Mouse (Mus musculus): ENCODE results near the gene Alg14. TPM values are rescaled to one million over a fixed set of nuclear protein-coding genes. Genes with fewer than 3 reads are reported as not detected.

Alg14 gene
- polyA plus RNA-seq, 1 experiment from 2014 or later, result 39.2 TPM

GRCm38 (mm10) chr3:121290681-121291080, 892 bp upstream of the Alg14 start:
- Histone ChIP-seq H3K27me3 (ENCODE audit: control insufficient read depth, insufficient read depth, low read depth, low read length) (no peaks in the 10 kb centered on the region), H3K9ac (ENCODE audit: low read depth, low read length) (peak overlapping the region; percentile 59), H3K4me3 (ENCODE audit: low read depth, low read length) (peak overlapping the region; percentile 54), H3K9me3 (replicated peaks; ENCODE audit: control insufficient read depth, low read length, poor library complexity, severe bottlenecking) (no peaks in the 10 kb centered on the region), H3K36me3 (ENCODE audit: control insufficient read depth, insufficient read depth, low read length) (no peaks in the 10 kb centered on the region), H3K4me1 (ENCODE audit: control insufficient read depth, insufficient read depth, low read length) (peaks cover 7% of the 10 kb centered on the region), H3K27ac (ENCODE audit: low read length) (no peak overlapping the region), H3K4me2 (ENCODE audit: low read length) (peak overlapping the region; percentile 60)
- ATAC-seq, result no peak
- 82% methylated on average over 8 of the region's 8 CpGs for WGBS

- Histone ChIP-seq H3K4me3 (ENCODE audit: low read depth, low read length) (peak overlapping the region; percentile 54), H3K4me1 (ENCODE audit: control insufficient read depth, insufficient read depth, low read length) (peaks cover 7% of the 10 kb centered on the region), H3K36me3 (ENCODE audit: control insufficient read depth, insufficient read depth, low read length) (no peaks in the 10 kb centered on the region), H3K9me3 (replicated peaks; ENCODE audit: control insufficient read depth, low read length, poor library complexity, severe bottlenecking) (no peaks in the 10 kb centered on the region), H3K4me2 (ENCODE audit: low read length) (peak overlapping the region; percentile 60), H3K27me3 (ENCODE audit: control insufficient read depth, insufficient read depth, low read depth, low read length) (no peaks in the 10 kb centered on the region), H3K27ac (ENCODE audit: low read length) (peak overlapping the region; percentile 89), H3K9ac (ENCODE audit: low read depth, low read length) (peak overlapping the region; percentile 59)
- no peak for ATAC-seq
- 6% methylated on average over 7 of the region's 7 CpGs for WGBS
Observed at GRCm38 (mm10) chr3:121291225-121291559, 381 bp upstream of the Alg14 start.

- H3K9ac ChIP-seq (ENCODE audit: low read depth, low read length), result no peak overlapping the region
- H3K4me2 ChIP-seq (ENCODE audit: low read length), result no peak overlapping the region
- H3K9me3 ChIP-seq (replicated peaks; ENCODE audit: control insufficient read depth, low read length, poor library complexity, severe bottlenecking), result no peaks in the 10 kb centered on the region
- peaks cover 7% of the 10 kb centered on the region for H3K4me1 ChIP-seq (ENCODE audit: control insufficient read depth, insufficient read depth, low read length)
- ATAC-seq, result no peak
- no peaks in the 10 kb centered on the region for H3K27me3 ChIP-seq (ENCODE audit: control insufficient read depth, insufficient read depth, low read depth, low read length)
- H3K27ac ChIP-seq (ENCODE audit: low read length), result no peak overlapping the region
- no peak overlapping the region for H3K4me3 ChIP-seq (ENCODE audit: low read depth, low read length)
- WGBS, result 85% methylated on average over 2 of the region's 2 CpGs
- no peaks in the 10 kb centered on the region for H3K36me3 ChIP-seq (ENCODE audit: control insufficient read depth, insufficient read depth, low read length)
Observed at GRCm38 (mm10) chr3:121294200-121294599, 2.6 kb downstream of the Alg14 start.

DNA sequence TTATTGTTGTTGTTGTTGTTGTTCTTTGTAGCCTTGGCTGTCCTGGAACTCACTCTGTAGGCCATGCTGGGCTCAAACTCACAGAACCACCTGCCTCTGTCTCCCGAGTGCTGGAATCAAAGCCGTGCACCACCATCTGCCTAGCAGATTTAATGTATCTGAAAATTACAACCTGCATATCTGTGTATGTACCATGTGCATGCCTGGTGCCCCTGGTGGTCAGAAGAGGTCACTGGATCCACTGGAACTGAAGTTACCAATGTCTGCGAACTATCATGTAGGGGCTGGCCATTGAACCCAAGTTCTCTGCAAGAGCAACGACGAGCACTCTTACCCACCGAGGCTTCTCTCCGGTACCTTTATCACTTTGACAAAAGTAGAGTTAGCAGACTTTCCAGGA, 15.1 kb downstream of the Alg14 start:
- ATAC-seq, result 0 out of 2 replicates have a peak, but pooled peaks have one; percentile 37
- WGBS, result 93% methylated on average over 7 of the region's 7 CpGs

GRCm38 (mm10) chr3:121307532-121308234, 16.1 kb downstream of the Alg14 start:
- Histone ChIP-seq H3K4me3 (ENCODE audit: low read depth, low read length) (no peak overlapping the region), H3K36me3 (ENCODE audit: control insufficient read depth, insufficient read depth, low read length) (no peaks in the 10 kb centered on the region), H3K9me3 (replicated peaks; ENCODE audit: control insufficient read depth, low read length, poor library complexity, severe bottlenecking) (no peaks in the 10 kb centered on the region), H3K9ac (ENCODE audit: low read depth, low read length) (no peak overlapping the region), H3K27me3 (ENCODE audit: control insufficient read depth, insufficient read depth, low read depth, low read length) (no peaks in the 10 kb centered on the region), H3K4me1 (ENCODE audit: control insufficient read depth, insufficient read depth, low read length) (peaks cover 3% of the 10 kb centered on the region; the same call in 1 of the 2 replicates), H3K4me2 (ENCODE audit: low read length) (no peak overlapping the region), H3K27ac (ENCODE audit: low read length) (no peak overlapping the region)
- ATAC-seq, result peak; percentile 86
- WGBS, result 76% methylated on average over 7 of the region's 7 CpGs

More for the DNA sequence above, 15.1 kb downstream of the Alg14 start:
- H3K36me3 ChIP-seq (ENCODE audit: control insufficient read depth, insufficient read depth, low read length), result no peaks in the 10 kb centered on the region
- no peak overlapping the region for H3K27ac ChIP-seq (ENCODE audit: low read length)
- H3K27me3 ChIP-seq (ENCODE audit: control insufficient read depth, insufficient read depth, low read depth, low read length), result no peaks in the 10 kb centered on the region
- H3K4me3 ChIP-seq (ENCODE audit: low read depth, low read length), result no peak overlapping the region
- H3K9ac ChIP-seq (ENCODE audit: low read depth, low read length), result no peak overlapping the region
- H3K4me2 ChIP-seq (ENCODE audit: low read length), result no peak overlapping the region
- H3K4me1 ChIP-seq (ENCODE audit: control insufficient read depth, insufficient read depth, low read length), result peaks cover 3% of the 10 kb centered on the region; the same call in 1 of the 2 replicates
- H3K9me3 ChIP-seq (replicated peaks; ENCODE audit: control insufficient read depth, low read length, poor library complexity, severe bottlenecking), result no peaks in the 10 kb centered on the region

- Histone ChIP-seq H3K4me1 (ENCODE audit: control insufficient read depth, insufficient read depth, low read length) (peaks cover 5% of the 10 kb centered on the region), H3K27ac (ENCODE audit: low read length) (no peak overlapping the region), H3K36me3 (ENCODE audit: control insufficient read depth, insufficient read depth, low read length) (no peaks in the 10 kb centered on the region), H3K9ac (ENCODE audit: low read depth, low read length) (no peak overlapping the region), H3K27me3 (ENCODE audit: control insufficient read depth, insufficient read depth, low read depth, low read length) (no peaks in the 10 kb centered on the region), H3K4me2 (ENCODE audit: low read length) (no peak overlapping the region), H3K9me3 (replicated peaks; ENCODE audit: control insufficient read depth, low read length, poor library complexity, severe bottlenecking) (no peaks in the 10 kb centered on the region), H3K4me3 (ENCODE audit: low read depth, low read length) (no peak overlapping the region)
- ATAC-seq, result peak; percentile 73
- 69% methylated on average over 5 of the region's 5 CpGs for WGBS
Observed at GRCm38 (mm10) chr3:121308935-121309334, 17.4 kb downstream of the Alg14 start.

DNA sequence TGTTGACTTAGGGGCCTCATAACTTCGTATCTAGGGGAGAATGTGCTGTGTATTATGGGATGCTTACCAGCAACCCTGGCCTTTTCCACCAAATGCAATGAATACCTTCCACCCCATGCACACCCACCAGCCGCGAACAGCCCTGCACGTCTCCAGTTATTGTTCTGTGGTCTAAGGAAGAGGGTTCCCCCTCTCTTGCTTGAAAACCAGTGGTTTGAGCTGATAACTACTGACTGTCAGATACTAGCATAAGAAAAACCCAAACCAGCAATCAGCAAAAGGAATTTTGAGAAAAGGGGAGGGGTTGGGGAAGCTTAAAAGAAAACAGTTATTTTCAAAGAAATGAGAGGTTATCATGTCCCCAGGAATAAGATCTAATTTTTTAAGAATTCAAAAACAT, 17.9 kb downstream of the Alg14 start:
- H3K9ac ChIP-seq (ENCODE audit: low read depth, low read length), result no peak overlapping the region
- H3K4me3 ChIP-seq (ENCODE audit: low read depth, low read length), result no peak overlapping the region
- no peaks in the 10 kb centered on the region for H3K36me3 ChIP-seq (ENCODE audit: control insufficient read depth, insufficient read depth, low read length)
- no peak for ATAC-seq
- H3K9me3 ChIP-seq (replicated peaks; ENCODE audit: control insufficient read depth, low read length, poor library complexity, severe bottlenecking), result no peaks in the 10 kb centered on the region
- no peak overlapping the region for H3K4me2 ChIP-seq (ENCODE audit: low read length)
- peaks cover 5% of the 10 kb centered on the region for H3K4me1 ChIP-seq (ENCODE audit: control insufficient read depth, insufficient read depth, low read length)
- no peak overlapping the region for H3K27ac ChIP-seq (ENCODE audit: low read length)
- 73% methylated on average over 4 of the region's 4 CpGs for WGBS
- H3K27me3 ChIP-seq (ENCODE audit: control insufficient read depth, insufficient read depth, low read depth, low read length), result no peaks in the 10 kb centered on the region

DNA sequence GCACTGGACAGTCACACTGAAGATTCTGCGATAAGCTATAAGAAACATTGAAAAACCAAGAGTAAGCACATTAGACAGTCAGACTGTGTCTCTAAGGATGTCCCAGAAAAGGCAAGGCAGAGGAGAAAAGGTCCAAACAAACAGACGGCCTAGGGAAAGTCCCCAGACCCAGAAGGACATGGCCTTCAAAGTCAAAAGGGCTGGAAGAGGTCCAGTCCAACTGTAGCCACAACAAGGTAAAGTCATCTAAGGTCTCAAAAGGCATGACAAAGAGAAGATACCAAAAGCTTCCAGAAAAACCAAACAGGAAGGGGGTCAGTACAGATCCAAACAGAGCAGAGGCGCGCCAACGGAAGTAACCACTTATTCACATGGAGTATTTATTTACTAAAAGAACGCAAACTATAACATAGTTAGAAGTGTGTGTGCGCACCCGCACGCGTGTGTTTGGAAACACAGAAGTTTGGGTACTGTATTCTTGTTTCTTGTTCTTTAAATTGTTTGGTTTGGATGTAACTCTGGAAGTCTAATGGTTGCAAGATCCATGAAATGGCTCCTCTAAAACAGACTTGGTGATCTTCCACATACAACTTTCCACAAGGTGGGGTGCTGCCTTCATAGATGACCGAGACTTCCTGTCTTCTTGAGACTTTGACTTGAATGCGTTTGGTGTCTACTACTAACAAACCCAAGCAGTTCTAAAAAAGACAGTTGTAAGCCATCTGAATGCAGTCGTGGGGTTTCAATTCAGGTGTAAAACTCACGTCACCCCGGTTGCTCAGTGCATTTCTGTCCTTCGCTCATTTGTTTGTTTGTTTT, 18.5 kb downstream of the Alg14 start:
- no peak for ATAC-seq
- WGBS, result 87% methylated on average over 16 of the region's 16 CpGs
- no peak overlapping the region for H3K27ac ChIP-seq (ENCODE audit: low read length)
- H3K36me3 ChIP-seq (ENCODE audit: control insufficient read depth, insufficient read depth, low read length), result no peaks in the 10 kb centered on the region
- H3K4me1 ChIP-seq (ENCODE audit: control insufficient read depth, insufficient read depth, low read length), result peaks cover 5% of the 10 kb centered on the region
- no peak overlapping the region for H3K4me3 ChIP-seq (ENCODE audit: low read depth, low read length)
- H3K9ac ChIP-seq (ENCODE audit: low read depth, low read length), result no peak overlapping the region
- no peak overlapping the region for H3K4me2 ChIP-seq (ENCODE audit: low read length)
- no peaks in the 10 kb centered on the region for H3K27me3 ChIP-seq (ENCODE audit: control insufficient read depth, insufficient read depth, low read depth, low read length)
- no peaks in the 10 kb centered on the region for H3K9me3 ChIP-seq (replicated peaks; ENCODE audit: control insufficient read depth, low read length, poor library complexity, severe bottlenecking)

GRCm38 (mm10) chr3:121312426-121312825, 20.9 kb downstream of the Alg14 start:
- Histone ChIP-seq H3K9ac (ENCODE audit: low read depth, low read length) (no peak overlapping the region), H3K36me3 (ENCODE audit: control insufficient read depth, insufficient read depth, low read length) (no peaks in the 10 kb centered on the region), H3K27ac (ENCODE audit: low read length) (no peak overlapping the region), H3K4me1 (ENCODE audit: control insufficient read depth, insufficient read depth, low read length) (peaks cover 5% of the 10 kb centered on the region), H3K27me3 (ENCODE audit: control insufficient read depth, insufficient read depth, low read depth, low read length) (no peaks in the 10 kb centered on the region), H3K4me3 (ENCODE audit: low read depth, low read length) (no peak overlapping the region), H3K4me2 (ENCODE audit: low read length) (no peak overlapping the region), H3K9me3 (replicated peaks; ENCODE audit: control insufficient read depth, low read length, poor library complexity, severe bottlenecking) (no peaks in the 10 kb centered on the region)
- WGBS, result 96% methylated on average over 6 of the region's 6 CpGs
- no peak for ATAC-seq
